Mouse (Mus musculus) intestine, embryonic 15.5 days (tissue): ENCODE measurements around the gene Dnajc13. TPM values are rescaled to one million over a fixed set of nuclear protein-coding genes. Genes with fewer than 3 reads are reported as not detected.

Experiments used
- ATAC-seq: fragments of 200-750 bp; cut with Nextera tagmentation; 2 replicates; pipeline ENCODE4 v1.8.0; 2017; ENCODE audit warnings: moderate TSS enrichment, moderate library complexity
- H3K27ac ChIP-seq: fragments of 300-500 bp; sonication (generic); 2 replicates; pipeline ENCODE4 v1.5.1; 2015; ENCODE audit warnings: mild to moderate bottlenecking, inconsistent platforms
- H3K27me3 ChIP-seq: fragments of 300-500 bp; sonication (generic); replicated peaks from 2 replicates; pipeline ENCODE4 v1.6.1; 2015; ENCODE audit warnings: inconsistent platforms
- H3K36me3 ChIP-seq: fragments of 300-500 bp; sonication (generic); 2 replicates; pipeline ENCODE4 v1.6.1; 2015; ENCODE audit warnings: inconsistent platforms
- H3K4me1 ChIP-seq: fragments of 300-500 bp; sonication (generic); replicated peaks from 2 replicates; pipeline ENCODE4 v1.6.1; 2015; ENCODE audit warnings: inconsistent platforms
- H3K4me2 ChIP-seq: fragments of 300-500 bp; sonication (generic); replicated peaks from 2 replicates; pipeline ENCODE4 v1.6.1; 2015; ENCODE audit warnings: mild to moderate bottlenecking, inconsistent platforms
- H3K4me3 ChIP-seq: fragments of 300-500 bp; sonication (generic); replicated peaks from 2 replicates; pipeline ENCODE4 v1.5.1; 2015; ENCODE audit warnings: inconsistent platforms
- H3K9ac ChIP-seq: fragments of 300-500 bp; sonication (generic); 2 replicates; pipeline ENCODE4 v1.6.1; 2015; ENCODE audit warnings: inconsistent platforms
- H3K9me3 ChIP-seq: fragments of 300-500 bp; sonication (generic); 2 replicates; pipeline ENCODE4 v1.6.1; 2016; ENCODE audit warnings: inconsistent platforms
- WGBS: fragments of 180-500 bp; shearing (Covaris S2); methylation state at CpG from one replicate; pipeline ENCODE4 v1.1.7; 2015; 5-methylcytosine and 5-hydroxymethylcytosine counted together
- polyA plus RNA-seq: library from polyadenylated mRNA; unstranded; fragments of >200 nt; fragmentation: Nextera tagmentation; extraction: Ambion mirVana; gene quantifications from 2 replicates; pipeline ENCODE4 v1.2.1, GENCODE M21; 2015

Gene Dnajc13
- polyA plus RNA-seq, 1 experiment from 2014 or later = 19.1 TPM

- no peaks in the 10 kb centered on the region for H3K4me1 ChIP-seq
- no peak overlapping the region for H3K4me3 ChIP-seq
- no peaks in the 10 kb centered on the region for H3K9me3 ChIP-seq
- no peaks in the 10 kb centered on the region for H3K27me3 ChIP-seq
- H3K27ac ChIP-seq = no peak overlapping the region
- H3K36me3 ChIP-seq = peaks cover 19% of the 10 kb centered on the region; the same call in 1 of the 2 replicates
- no peak for ATAC-seq
- H3K9ac ChIP-seq = no peak overlapping the region
- H3K4me2 ChIP-seq = no peak overlapping the region
- WGBS = 76% methylated on average over 2 of the region's 2 CpGs
These were observed 68.2 kb downstream of the Dnajc13 start for GRCm38 (mm10) chr9:104194528-104194927.

DNA sequence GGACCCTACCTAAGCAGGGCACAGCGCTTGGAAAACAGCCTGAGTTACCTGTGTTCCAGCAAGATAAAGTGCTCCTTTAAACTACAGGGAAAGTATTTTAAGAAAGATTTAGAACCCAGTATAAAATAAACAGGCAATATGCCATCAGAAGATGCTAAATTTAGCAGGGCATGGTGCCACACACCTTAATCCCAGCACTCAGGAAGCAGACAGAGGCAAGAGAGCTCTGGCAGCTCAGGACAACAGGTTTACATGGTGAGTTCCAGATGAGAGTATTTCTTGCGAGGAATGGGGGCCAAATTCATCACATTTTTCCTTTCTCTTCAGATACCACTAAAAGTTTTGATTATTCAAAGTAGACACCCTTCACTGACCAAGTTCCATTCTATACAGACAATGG, 68.8 kb downstream of the Dnajc13 start:
- no peak overlapping the region for H3K9ac ChIP-seq
- no peak overlapping the region for H3K4me3 ChIP-seq
- H3K4me2 ChIP-seq = no peak overlapping the region
- no peaks in the 10 kb centered on the region for H3K27me3 ChIP-seq
- H3K36me3 ChIP-seq = peaks cover 16% of the 10 kb centered on the region; the same call in 1 of the 2 replicates
- no peaks in the 10 kb centered on the region for H3K9me3 ChIP-seq
- 80% methylated on average over 2 of the region's 2 CpGs for WGBS
- H3K4me1 ChIP-seq = no peaks in the 10 kb centered on the region
- no peak overlapping the region for H3K27ac ChIP-seq
- ATAC-seq = no peak

- Histone ChIP-seq H3K27ac (no peak overlapping the region), H3K4me3 (no peak overlapping the region), H3K4me2 (no peak overlapping the region), H3K9me3 (no peaks in the 10 kb centered on the region), H3K36me3 (peaks cover 18% of the 10 kb centered on the region; the same call in 1 of the 2 replicates), H3K9ac (no peak overlapping the region), H3K4me1 (no peaks in the 10 kb centered on the region), H3K27me3 (no peaks in the 10 kb centered on the region)
- no peak for ATAC-seq
- 77% methylated on average over 1 of the region's 1 CpGs for WGBS
These were observed 69.4 kb downstream of the Dnajc13 start for GRCm38 (mm10) chr9:104193327-104193726.

DNA sequence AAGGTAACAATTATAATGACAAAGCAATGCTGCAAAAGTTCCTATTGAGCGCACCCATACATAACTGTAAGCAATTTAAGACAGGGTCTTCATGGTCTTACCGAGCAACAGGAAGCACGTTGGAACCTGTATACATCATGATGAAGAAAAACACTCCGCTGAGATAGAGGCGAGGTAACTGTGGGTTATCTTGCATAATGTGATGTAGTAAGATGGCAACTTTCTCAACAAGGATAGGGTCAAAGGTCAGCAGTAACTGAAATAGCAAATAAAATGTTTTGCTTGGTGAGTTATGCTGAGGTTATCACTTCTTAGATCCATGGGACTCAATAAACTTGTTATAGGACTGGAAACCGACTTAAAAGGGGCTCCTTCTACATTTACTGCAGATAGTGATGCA, 70.2 kb downstream of the Dnajc13 start:
- Histone ChIP-seq H3K4me2 (no peak overlapping the region), H3K4me3 (no peak overlapping the region), H3K9me3 (no peaks in the 10 kb centered on the region), H3K4me1 (no peaks in the 10 kb centered on the region), H3K9ac (no peak overlapping the region), H3K27me3 (no peaks in the 10 kb centered on the region), H3K36me3 (peaks cover 20% of the 10 kb centered on the region; the same call in 1 of the 2 replicates), H3K27ac (no peak overlapping the region)
- 83% methylated on average over 6 of the region's 6 CpGs for WGBS
- no peak for ATAC-seq

GRCm38 (mm10) chr9:104189657-104190056, 73.1 kb downstream of the Dnajc13 start:
- Histone ChIP-seq H3K9me3 (no peaks in the 10 kb centered on the region), H3K4me1 (no peaks in the 10 kb centered on the region), H3K27me3 (no peaks in the 10 kb centered on the region), H3K4me2 (no peak overlapping the region), H3K9ac (no peak overlapping the region), H3K27ac (no peak overlapping the region), H3K4me3 (no peak overlapping the region), H3K36me3 (peaks cover 18% of the 10 kb centered on the region; the same call in 1 of the 2 replicates)
- WGBS = 98% methylated on average over 5 of the region's 5 CpGs
- no peak for ATAC-seq

DNA sequence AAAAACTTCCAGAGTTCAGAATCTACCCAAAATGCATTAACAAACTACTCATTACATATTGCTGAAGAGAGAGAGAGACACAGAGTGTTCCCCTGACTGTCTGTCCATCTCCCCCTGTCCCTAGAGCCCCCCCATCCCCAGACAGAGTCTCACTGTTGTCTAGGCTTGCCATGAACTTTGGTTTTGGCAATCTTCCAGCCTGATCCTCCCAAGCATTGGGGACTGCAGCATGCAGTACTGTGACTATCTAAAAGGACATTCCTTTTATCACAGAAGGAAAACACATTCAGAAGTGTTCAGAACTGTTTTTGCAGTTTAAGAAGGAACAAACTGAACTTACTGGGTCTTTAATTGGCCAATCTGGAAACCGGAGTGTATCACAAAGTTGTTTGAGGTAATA, 74.0 kb downstream of the Dnajc13 start:
- Histone ChIP-seq H3K4me3 (no peak overlapping the region), H3K9ac (no peak overlapping the region), H3K4me2 (no peak overlapping the region), H3K27ac (no peak overlapping the region), H3K27me3 (no peaks in the 10 kb centered on the region), H3K9me3 (no peaks in the 10 kb centered on the region), H3K36me3 (peaks cover 18% of the 10 kb centered on the region), H3K4me1 (no peaks in the 10 kb centered on the region)
- no peak for ATAC-seq
- 94% methylated on average over 1 of the region's 1 CpGs for WGBS

- Histone ChIP-seq H3K27me3 (no peaks in the 10 kb centered on the region), H3K27ac (no peak overlapping the region), H3K4me2 (no peak overlapping the region), H3K36me3 (peaks cover 22% of the 10 kb centered on the region), H3K4me3 (no peak overlapping the region), H3K9me3 (no peaks in the 10 kb centered on the region), H3K9ac (no peak overlapping the region), H3K4me1 (no peaks in the 10 kb centered on the region)
- 88% methylated on average over 5 of the region's 5 CpGs for WGBS
- ATAC-seq = no peak
These were observed 75.7 kb downstream of the Dnajc13 start for GRCm38 (mm10) chr9:104187028-104187427.

DNA sequence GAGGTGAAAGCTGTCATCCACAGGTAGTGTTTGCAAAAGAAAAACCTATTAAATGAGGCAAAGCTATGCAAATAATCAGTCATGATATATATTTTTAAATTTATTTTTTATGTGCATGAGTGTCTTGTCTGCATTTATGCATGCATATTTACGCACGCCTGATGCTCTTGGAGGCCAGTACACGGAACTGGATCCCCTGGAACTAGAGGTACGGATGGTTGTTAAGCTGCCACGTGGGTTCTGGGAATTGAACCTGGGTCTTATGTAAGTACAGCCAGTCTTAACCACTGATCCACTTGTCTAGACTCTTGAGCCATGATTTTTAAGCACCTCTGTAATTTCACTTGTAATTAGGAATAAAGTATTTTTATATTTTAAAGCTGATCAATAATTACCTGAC, 79.5 kb downstream of the Dnajc13 start:
- Histone ChIP-seq H3K9ac (no peak overlapping the region), H3K4me3 (no peak overlapping the region), H3K27me3 (no peaks in the 10 kb centered on the region), H3K4me1 (no peaks in the 10 kb centered on the region), H3K27ac (no peak overlapping the region), H3K4me2 (no peak overlapping the region), H3K9me3 (no peaks in the 10 kb centered on the region), H3K36me3 (peaks cover 34% of the 10 kb centered on the region)
- ATAC-seq = no peak
- WGBS = 96% methylated on average over 5 of the region's 5 CpGs

DNA sequence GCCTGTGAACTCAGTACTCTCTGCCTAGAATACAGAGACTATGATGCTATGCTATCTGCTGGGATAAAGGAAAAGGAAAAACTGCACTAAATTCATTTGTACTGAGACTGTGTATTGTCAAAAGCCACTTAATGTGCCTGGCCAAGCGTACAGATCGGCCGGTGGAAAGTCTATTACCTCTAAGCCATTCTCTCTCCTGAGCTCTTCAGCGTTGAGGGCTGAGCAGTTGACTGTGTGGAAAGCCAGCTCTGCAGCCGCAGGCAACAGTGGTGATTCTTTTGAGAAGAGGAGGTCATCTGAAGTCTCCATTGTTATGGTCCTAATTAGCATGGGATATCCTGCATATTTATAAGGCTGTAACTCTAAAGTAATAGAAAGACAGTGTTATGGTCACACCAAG, 80.4 kb downstream of the Dnajc13 start:
- Histone ChIP-seq H3K36me3 (peaks cover 34% of the 10 kb centered on the region), H3K9me3 (no peaks in the 10 kb centered on the region), H3K27me3 (no peaks in the 10 kb centered on the region), H3K9ac (no peak overlapping the region), H3K27ac (no peak overlapping the region), H3K4me1 (no peaks in the 10 kb centered on the region), H3K4me2 (no peak overlapping the region), H3K4me3 (no peak overlapping the region)
- 95% methylated on average over 5 of the region's 5 CpGs for WGBS
- ATAC-seq = no peak

GRCm38 (mm10) chr9:104181626-104182025, 81.1 kb downstream of the Dnajc13 start:
- Histone ChIP-seq H3K9me3 (no peaks in the 10 kb centered on the region), H3K4me2 (no peak overlapping the region), H3K4me1 (no peaks in the 10 kb centered on the region), H3K36me3 (peaks cover 31% of the 10 kb centered on the region), H3K9ac (no peak overlapping the region), H3K27ac (no peak overlapping the region), H3K4me3 (no peak overlapping the region), H3K27me3 (no peaks in the 10 kb centered on the region)
- WGBS = 97% methylated on average over 4 of the region's 4 CpGs
- no peak for ATAC-seq

DNA sequence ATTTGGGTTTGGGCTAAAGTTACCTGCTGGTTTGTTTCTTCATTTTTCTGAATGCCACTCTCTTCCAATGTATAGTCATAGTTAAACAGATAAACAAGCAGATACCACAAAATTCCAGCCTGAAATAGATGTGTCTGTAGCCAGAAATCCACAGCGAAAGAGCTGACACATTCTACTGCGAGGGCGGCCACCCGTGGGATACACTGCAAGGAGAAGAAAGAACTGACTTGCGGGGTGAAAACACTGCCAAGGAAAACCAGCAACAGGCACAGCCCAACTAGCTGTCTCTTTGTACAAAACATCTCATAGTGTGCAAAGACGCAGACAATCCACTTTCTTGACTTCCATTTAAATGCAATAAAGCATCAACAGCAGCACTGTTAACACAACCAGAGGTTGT, 82.7 kb downstream of the Dnajc13 start:
- no peaks in the 10 kb centered on the region for H3K9me3 ChIP-seq
- no peak overlapping the region for H3K4me3 ChIP-seq
- peaks cover 29% of the 10 kb centered on the region for H3K36me3 ChIP-seq
- no peaks in the 10 kb centered on the region for H3K27me3 ChIP-seq
- no peak overlapping the region for H3K27ac ChIP-seq
- H3K9ac ChIP-seq = no peak overlapping the region
- H3K4me2 ChIP-seq = no peak overlapping the region
- WGBS = 92% methylated on average over 6 of the region's 6 CpGs
- no peak for ATAC-seq
- H3K4me1 ChIP-seq = no peaks in the 10 kb centered on the region

DNA sequence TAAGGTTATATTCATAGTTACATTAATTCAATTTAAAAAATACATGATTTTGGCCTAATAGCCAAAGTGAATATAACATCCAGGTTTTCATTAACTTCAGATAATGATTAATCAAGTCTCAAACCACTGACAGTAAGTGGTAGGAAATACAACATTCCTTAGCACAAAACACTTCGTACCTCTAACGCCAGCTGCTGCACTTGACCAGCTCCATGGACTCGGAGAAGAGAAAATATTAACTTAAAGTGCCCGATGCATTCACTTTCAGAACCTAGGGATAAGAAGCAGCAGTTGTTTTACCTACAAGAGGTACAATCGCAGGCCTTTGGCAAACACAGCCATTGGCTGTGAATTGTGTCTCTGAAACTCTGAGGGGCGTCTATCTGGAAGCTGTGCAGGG, 90.4 kb downstream of the Dnajc13 start:
- ATAC-seq = no peak
- WGBS = 90% methylated on average over 6 of the region's 6 CpGs
- no peaks in the 10 kb centered on the region for H3K27me3 ChIP-seq
- no peak overlapping the region for H3K9ac ChIP-seq
- H3K4me3 ChIP-seq = no peak overlapping the region
- H3K9me3 ChIP-seq = no peaks in the 10 kb centered on the region
- no peaks in the 10 kb centered on the region for H3K4me1 ChIP-seq
- H3K27ac ChIP-seq = no peak overlapping the region
- H3K36me3 ChIP-seq = peaks cover 9% of the 10 kb centered on the region; the same call in 1 of the 2 replicates
- no peak overlapping the region for H3K4me2 ChIP-seq

- no peaks in the 10 kb centered on the region for H3K4me1 ChIP-seq
- no peaks in the 10 kb centered on the region for H3K9me3 ChIP-seq
- no peak overlapping the region for H3K9ac ChIP-seq
- no peak overlapping the region for H3K4me3 ChIP-seq
- no peak overlapping the region for H3K4me2 ChIP-seq
- no peak for ATAC-seq
- H3K36me3 ChIP-seq = peaks cover 14% of the 10 kb centered on the region; the same call in 1 of the 2 replicates
- H3K27me3 ChIP-seq = no peaks in the 10 kb centered on the region
- no peak overlapping the region for H3K27ac ChIP-seq
- WGBS = 86% methylated on average over 6 of the region's 6 CpGs
These were observed 91.1 kb downstream of the Dnajc13 start for GRCm38 (mm10) chr9:104171651-104172050.
